Mouse (Mus musculus): ENCODE results near the gene Flad1. TPM values are rescaled to one million over a fixed set of nuclear protein-coding genes. Genes with fewer than 3 reads are reported as not detected.

The Flad1 gene
- polyA plus RNA-seq, 1 experiment from 2014 or later, result 18.1 TPM

- H3K4me1 ChIP-seq (ENCODE audit: insufficient read depth), result peaks cover 19% of the 10 kb centered on the region
- no peak for ATAC-seq (ENCODE audit: insufficient read depth)
Measured at GRCm38 (mm10) chr3:89420421-89420820, 8.8 kb upstream of the Flad1 start.

GRCm38 (mm10) chr3:89419981-89420380 lies 8.3 kb upstream of the Flad1 start:
- Histone ChIP-seq H3K27me3 (ENCODE audit: insufficient read depth, low read length) (no peaks in the 10 kb centered on the region), H3K9ac (peak overlapping the region; percentile 53), H3K27ac (ENCODE audit: low read depth) (peak overlapping the region; percentile 99), H3K9me3 (ENCODE audit: low read depth, low read length) (no peaks in the 10 kb centered on the region), H3K4me2 (peak overlapping the region; percentile 86), H3K4me3 (ENCODE audit: low read depth, low read length) (peak overlapping the region; percentile 55), H3K4me1 (ENCODE audit: insufficient read depth) (peaks cover 19% of the 10 kb centered on the region), H3K36me3 (ENCODE audit: insufficient read depth) (peaks cover 38% of the 10 kb centered on the region)
- 17% methylated on average over 3 of the region's 3 CpGs for WGBS
- no peak for TF ChIP-seq CTCF (IDR thresholded peaks at IDR 0.05; ENCODE audit: low read depth)
- DNase-seq (peak; percentile 35), ATAC-seq (ENCODE audit: insufficient read depth) (no peak)

More at GRCm38 (mm10) chr3:89420421-89420820, 8.8 kb upstream of the Flad1 start:
- Histone ChIP-seq H3K4me3 (ENCODE audit: low read depth, low read length) (peak overlapping the region; percentile 55), H3K27ac (ENCODE audit: low read depth) (peak overlapping the region; percentile 99), H3K36me3 (ENCODE audit: insufficient read depth) (peaks cover 38% of the 10 kb centered on the region), H3K4me2 (peak overlapping the region; percentile 86), H3K27me3 (ENCODE audit: insufficient read depth, low read length) (no peaks in the 10 kb centered on the region), H3K9ac (0 out of 2 replicates have a peak overlapping the region, but pooled peaks have one; percentile 10), H3K9me3 (ENCODE audit: low read depth, low read length) (no peaks in the 10 kb centered on the region)
- DNase-seq, result peak; percentile 15
- WGBS, result 37% methylated on average over 2 of the region's 2 CpGs
- no peak for TF ChIP-seq CTCF (IDR thresholded peaks at IDR 0.05; ENCODE audit: low read depth)

GRCm38 (mm10) chr3:89419571-89419970 lies 7.9 kb upstream of the Flad1 start:
- H3K27me3 ChIP-seq (ENCODE audit: insufficient read depth, low read length), result no peaks in the 10 kb centered on the region
- peak overlapping the region; percentile 99 for H3K27ac ChIP-seq (ENCODE audit: low read depth)
- H3K9me3 ChIP-seq (ENCODE audit: low read depth, low read length), result no peaks in the 10 kb centered on the region
- H3K4me2 ChIP-seq, result peak overlapping the region; percentile 86
- DNase-seq (peak; percentile 87), ATAC-seq (ENCODE audit: insufficient read depth) (no peak)
- H3K36me3 ChIP-seq (ENCODE audit: insufficient read depth), result peaks cover 38% of the 10 kb centered on the region
- H3K9ac ChIP-seq, result peak overlapping the region; percentile 53
- peak overlapping the region; percentile 55 for H3K4me3 ChIP-seq (ENCODE audit: low read depth, low read length)
- no peak for TF ChIP-seq CTCF (IDR thresholded peaks at IDR 0.05; ENCODE audit: low read depth)
- WGBS, result 0% methylated on average over 9 of the region's 9 CpGs
- H3K4me1 ChIP-seq (ENCODE audit: insufficient read depth), result peaks cover 19% of the 10 kb centered on the region

GRCm38 (mm10) chr3:89418861-89419250 lies 7.2 kb upstream of the Flad1 start:
- no peaks in the 10 kb centered on the region for H3K27me3 ChIP-seq (ENCODE audit: insufficient read depth, low read length)
- no peaks in the 10 kb centered on the region for H3K9me3 ChIP-seq (ENCODE audit: low read depth, low read length)
- peaks cover 19% of the 10 kb centered on the region for H3K4me1 ChIP-seq (ENCODE audit: insufficient read depth)
- H3K4me3 ChIP-seq (ENCODE audit: low read depth, low read length), result peak overlapping the region; percentile 55
- H3K27ac ChIP-seq (ENCODE audit: low read depth), result peak overlapping the region; percentile 99
- peak; percentile 92 for DNase-seq
- peak overlapping the region; percentile 86 for H3K4me2 ChIP-seq
- ATAC-seq (ENCODE audit: insufficient read depth), result peak; percentile 19
- no peak for TF ChIP-seq CTCF (IDR thresholded peaks at IDR 0.05; ENCODE audit: low read depth)
- H3K36me3 ChIP-seq (ENCODE audit: insufficient read depth), result peaks cover 38% of the 10 kb centered on the region
- peak overlapping the region; percentile 53 for H3K9ac ChIP-seq
- under 1% methylated on average over 16 of the region's 16 CpGs for WGBS

- H3K9me3 ChIP-seq (ENCODE audit: low read depth, low read length), result no peaks in the 10 kb centered on the region
- peak within 1 kb of the TSS; percentile 58 for H3K9ac ChIP-seq
- peaks cover 19% of the 10 kb centered on the region for H3K4me1 ChIP-seq (ENCODE audit: insufficient read depth)
- ATAC-seq (ENCODE audit: insufficient read depth) (peak; percentile 91), DNase-seq (peak; percentile 99)
- H3K27ac ChIP-seq (ENCODE audit: low read depth), result peak within 1 kb of the TSS; percentile 99
- peaks cover 36% of the 10 kb centered on the region for H3K36me3 ChIP-seq (ENCODE audit: insufficient read depth)
- peak within 1 kb of the TSS; percentile 55 for H3K4me3 ChIP-seq (ENCODE audit: low read depth, low read length)
- peak within 1 kb of the TSS; percentile 86 for H3K4me2 ChIP-seq
- under 1% methylated on average over 39 of the region's 39 CpGs for WGBS
- no peaks in the 10 kb centered on the region for H3K27me3 ChIP-seq (ENCODE audit: insufficient read depth, low read length)
- TF ChIP-seq CTCF (IDR thresholded peaks at IDR 0.05; ENCODE audit: low read depth), result no peak
Measured at GRCm38 (mm10) chr3:89418170-89418860, 6.6 kb upstream of the Flad1 start, which contains the start of the genes Cks1b and Shc1. Gene Cks1b (minus strand): TSS chr3:89418383. Gene Shc1 (plus strand): TSS chr3:89418443.

- Histone ChIP-seq H3K9ac (peak overlapping the region; percentile 58), H3K27me3 (ENCODE audit: insufficient read depth, low read length) (no peaks in the 10 kb centered on the region), H3K4me2 (peak overlapping the region; percentile 86), H3K4me1 (ENCODE audit: insufficient read depth) (peaks cover 19% of the 10 kb centered on the region), H3K4me3 (ENCODE audit: low read depth, low read length) (peak overlapping the region; percentile 55), H3K9me3 (ENCODE audit: low read depth, low read length) (no peaks in the 10 kb centered on the region), H3K27ac (ENCODE audit: low read depth) (peak overlapping the region; percentile 99), H3K36me3 (ENCODE audit: insufficient read depth) (peaks cover 32% of the 10 kb centered on the region)
- WGBS, result 0% methylated on average over 20 of the region's 20 CpGs
- no peak for TF ChIP-seq CTCF (IDR thresholded peaks at IDR 0.05; ENCODE audit: low read depth)
- ATAC-seq (ENCODE audit: insufficient read depth) (peak; percentile 32), DNase-seq (no peak)
Measured at GRCm38 (mm10) chr3:89417840-89418169, 6.1 kb upstream of the Flad1 start.

GRCm38 (mm10) chr3:89417131-89417530 lies 5.5 kb upstream of the Flad1 start:
- DNase-seq (no peak), ATAC-seq (ENCODE audit: insufficient read depth) (no peak)
- peak overlapping the region; percentile 55 for H3K4me3 ChIP-seq (ENCODE audit: low read depth, low read length)
- H3K27me3 ChIP-seq (ENCODE audit: insufficient read depth, low read length), result no peaks in the 10 kb centered on the region
- peak overlapping the region; percentile 58 for H3K9ac ChIP-seq
- H3K9me3 ChIP-seq (ENCODE audit: low read depth, low read length), result no peaks in the 10 kb centered on the region
- peaks cover 18% of the 10 kb centered on the region for H3K4me1 ChIP-seq (ENCODE audit: insufficient read depth)
- 18% methylated on average over 2 of the region's 2 CpGs for WGBS
- no peak for TF ChIP-seq CTCF (IDR thresholded peaks at IDR 0.05; ENCODE audit: low read depth)
- peaks cover 32% of the 10 kb centered on the region for H3K36me3 ChIP-seq (ENCODE audit: insufficient read depth)
- peak overlapping the region; percentile 99 for H3K27ac ChIP-seq (ENCODE audit: low read depth)
- peak overlapping the region; percentile 86 for H3K4me2 ChIP-seq

Data from lung, embryonic 14.5 days (tissue).